In genomic region chr12:40043816-40044585, GRCm38 (mm10) we compare ENCODE assay signal across 30 mouse cellular contexts. TPM values are rescaled to one million over a fixed set of nuclear protein-coding genes. Genes with fewer than 3 reads are reported as not detected.
DNase-seq lines count a peak whose midpoint lies in the region; ATAC-seq and TF ChIP-seq lines count a peak whose summit lies in the region.
"Had no signal": no experiment of that assay in that cellular context is flagged by ENCODE, and none has a peak within 500 bp of the region (broad histone marks: within the 10 kb centered on the region; RNA-seq: fewer than 3 reads in every experiment).

No protein-coding gene starts in this region.

- H3K27ac ChIP-seq in hindbrain, embryonic 14.5 days, result no peak overlapping the region
- H3K27ac ChIP-seq in hindbrain, embryonic 13.5 days, result no peak overlapping the region
- no peak overlapping the region for H3K27ac ChIP-seq in kidney, embryonic 15.5 days
- H3K27ac ChIP-seq: embryonic facial prominence, embryonic 12.5 days; hindbrain, embryonic 12.5 days; limb, embryonic 12.5 days; liver, embryonic 15.5 days; midbrain, embryonic 10.5 days; midbrain, embryonic 15.5 days; neural tube, embryonic 15.5 days had no signal

- peak; percentile 31 to 48 for DNase-seq in cerebellum, postnatal 10 days
- DNase-seq in cerebellum, adult 11 months, result no peak
- DNase-seq in hindbrain, embryonic 14.5 days (ENCODE audit: low spot score), result peak; percentile 15
- peak; percentile 5 for DNase-seq in kidney, postnatal 14 days
- DNase-seq in brain, embryonic 14.5 days (ENCODE audit: low read depth), result peak; percentile 76
- no peak for DNase-seq in layer of hippocampus, postnatal 25 days (ENCODE audit: extremely low spot score in 1 of 2, low spot score in 1 of 2)
- DNase-seq: adrenal gland, postnatal 25 days; cerebellum, adult 2 months; embryo, embryonic 11 days; gastrocnemius, postnatal 25 days; heart, adult 11 months; heart, postnatal 36 days; lung, embryonic 14.5 days; lung, postnatal 14 days; retina, postnatal 1 day; right cerebral cortex, postnatal 14 days had no signal

- 79% methylated on average over 8 of the region's 8 CpGs for WGBS in hindbrain, embryonic 14.5 days
- WGBS in hindbrain, embryonic 13.5 days, result 78% methylated on average over 8 of the region's 8 CpGs
- WGBS in kidney, embryonic 15.5 days, result 81% methylated on average over 8 of the region's 8 CpGs

- no peak for TF ChIP-seq CTCF in brain, embryonic 14.5 days (IDR thresholded peaks at IDR 0.05; ENCODE audit: borderline replicate concordance, extremely low read depth, insufficient read depth, insufficient read length)

- no peaks in the 10 kb centered on the region for H3K27me3 ChIP-seq in hindbrain, embryonic 14.5 days (ENCODE audit: control insufficient read depth, insufficient read depth, low read length)
- no peaks in the 10 kb centered on the region for H3K27me3 ChIP-seq in hindbrain, embryonic 13.5 days
- peaks cover 2% of the 10 kb centered on the region; the same call in 1 of the 2 replicates for H3K27me3 ChIP-seq in kidney, embryonic 15.5 days
- H3K27me3 ChIP-seq: CH12.LX; hindbrain, embryonic 12.5 days; limb, embryonic 12.5 days; midbrain, embryonic 15.5 days; neural tube, embryonic 15.5 days; Patski had no signal

- H3K4me1 ChIP-seq in hindbrain, embryonic 14.5 days (replicated peaks; ENCODE audit: control insufficient read depth, insufficient read depth, low read length), result no peaks in the 10 kb centered on the region
- no peaks in the 10 kb centered on the region for H3K4me1 ChIP-seq in hindbrain, embryonic 13.5 days (replicated peaks)
- H3K4me1 ChIP-seq in kidney, embryonic 15.5 days, result no peaks in the 10 kb centered on the region
- H3K4me1 ChIP-seq: embryonic facial prominence, embryonic 12.5 days; hindbrain, embryonic 12.5 days; limb, embryonic 12.5 days; midbrain, embryonic 10.5 days; midbrain, embryonic 15.5 days; neural tube, embryonic 15.5 days had no signal

- no peaks in the 10 kb centered on the region for H3K9me3 ChIP-seq in hindbrain, embryonic 14.5 days (ENCODE audit: control insufficient read depth, low read length)
- H3K9me3 ChIP-seq in hindbrain, embryonic 13.5 days, result no peaks in the 10 kb centered on the region
- no peaks in the 10 kb centered on the region for H3K9me3 ChIP-seq in kidney, embryonic 15.5 days (replicated peaks)
- H3K9me3 ChIP-seq: embryonic facial prominence, embryonic 12.5 days; G1E; hindbrain, embryonic 12.5 days; limb, embryonic 12.5 days; liver, embryonic 15.5 days; midbrain, embryonic 10.5 days; midbrain, embryonic 15.5 days; neural tube, embryonic 15.5 days had no signal

- no peak for TF ChIP-seq POLR2A in brain, embryonic 14.5 days (IDR thresholded peaks at IDR 0.05; ENCODE audit: borderline replicate concordance, extremely low read depth, insufficient read depth, insufficient read length, poor library complexity, severe bottlenecking)

- no peak overlapping the region for H3K4me3 ChIP-seq in hindbrain, embryonic 14.5 days (replicated peaks; ENCODE audit: low read length)
- H3K4me3 ChIP-seq in hindbrain, embryonic 13.5 days, result no peak overlapping the region
- H3K4me3 ChIP-seq in kidney, embryonic 15.5 days (replicated peaks), result no peak overlapping the region
- H3K4me3 ChIP-seq: embryonic facial prominence, embryonic 12.5 days; hindbrain, embryonic 12.5 days; limb, embryonic 12.5 days; liver, embryonic 15.5 days; midbrain, embryonic 10.5 days; midbrain, embryonic 15.5 days; neural tube, embryonic 15.5 days had no signal

- H3K9ac ChIP-seq in hindbrain, embryonic 14.5 days, result no peak overlapping the region
- no peak overlapping the region for H3K9ac ChIP-seq in hindbrain, embryonic 13.5 days
- H3K9ac ChIP-seq in kidney, embryonic 15.5 days, result no peak overlapping the region
- H3K9ac ChIP-seq: embryonic facial prominence, embryonic 12.5 days; hindbrain, embryonic 12.5 days; limb, embryonic 12.5 days; liver, embryonic 15.5 days; lung, embryonic 14.5 days; midbrain, embryonic 15.5 days; neural tube, embryonic 15.5 days had no signal

- H3K4me2 ChIP-seq in hindbrain, embryonic 14.5 days (replicated peaks), result no peak overlapping the region
- no peak overlapping the region for H3K4me2 ChIP-seq in hindbrain, embryonic 13.5 days
- no peak overlapping the region for H3K4me2 ChIP-seq in kidney, embryonic 15.5 days
- H3K4me2 ChIP-seq: embryonic facial prominence, embryonic 12.5 days; heart, embryonic 11.5 days; hindbrain, embryonic 12.5 days; limb, embryonic 12.5 days; liver, embryonic 15.5 days; lung, embryonic 14.5 days; midbrain, embryonic 15.5 days; neural tube, embryonic 15.5 days had no signal

- H3K36me3 ChIP-seq in hindbrain, embryonic 14.5 days (replicated peaks; ENCODE audit: control insufficient read depth, insufficient read depth), result no peaks in the 10 kb centered on the region
- H3K36me3 ChIP-seq in hindbrain, embryonic 13.5 days, result no peaks in the 10 kb centered on the region
- no peaks in the 10 kb centered on the region for H3K36me3 ChIP-seq in kidney, embryonic 15.5 days
- H3K36me3 ChIP-seq: embryonic facial prominence, embryonic 12.5 days; G1E; hindbrain, embryonic 12.5 days; limb, embryonic 12.5 days; liver, embryonic 15.5 days; midbrain, embryonic 10.5 days; midbrain, embryonic 15.5 days; neural tube, embryonic 15.5 days had no signal

- ATAC-seq in hindbrain, embryonic 14.5 days (ENCODE audit: low FRiP score), result no peak
- ATAC-seq in hindbrain, embryonic 13.5 days (ENCODE audit: low FRiP score), result no peak
- ATAC-seq in kidney, embryonic 15.5 days (replicated peaks; ENCODE audit: low FRiP score), result no peak
- ATAC-seq: intestine, postnatal 0 days; midbrain, embryonic 15.5 days; Patski had no signal

RNA-seq across cellular contexts. Expression of gene Arl4a, which starts 6.2 kb away (rescaled TPM):
- 143 and 150 TPM in 2 replicates for polyA plus RNA-seq in hindbrain, embryonic 14.5 days (2014; fragmentation: Nextera tagmentation; extraction: Ambion mirVana)
- polyA plus RNA-seq in hindbrain, embryonic 13.5 days (2015; fragmentation: Nextera tagmentation; extraction: Ambion mirVana), result 122 and 139 TPM in 2 replicates
- polyA plus RNA-seq in kidney, embryonic 15.5 days (2015; fragmentation: Nextera tagmentation; extraction: Ambion mirVana), result 44.8 and 48.4 TPM in 2 replicates
- polyA plus RNA-seq in brain, embryonic 14.5 days (2012; rRNA removed), result 35.2 and 52.1 TPM in 2 replicates
- 10 to 100 TPM; 27.0 to 32.6 TPM for total RNA-seq in layer of hippocampus, postnatal 25 days (2021)

Comparison
In these comparisons a context has a peak if more than half of its experiments do, and no peak if none do; other contexts are left out.
1. DNase-seq: peak in cerebellum, postnatal 10 days (2 of 2), hindbrain, embryonic 14.5 days (single experiment), kidney, postnatal 14 days (single experiment) and brain, embryonic 14.5 days (single experiment); none in cerebellum, adult 11 months (single experiment) and layer of hippocampus, postnatal 25 days (0 of 2).